Mouse (Mus musculus): ENCODE measurements around the gene Tbc1d1.
"Not testable (repeated sequence)": the region's sequence is repeated elsewhere in the genome, so short reads cannot be mapped to it uniquely, and the experiment has no call there.

The Tbc1d1 gene

DNA sequence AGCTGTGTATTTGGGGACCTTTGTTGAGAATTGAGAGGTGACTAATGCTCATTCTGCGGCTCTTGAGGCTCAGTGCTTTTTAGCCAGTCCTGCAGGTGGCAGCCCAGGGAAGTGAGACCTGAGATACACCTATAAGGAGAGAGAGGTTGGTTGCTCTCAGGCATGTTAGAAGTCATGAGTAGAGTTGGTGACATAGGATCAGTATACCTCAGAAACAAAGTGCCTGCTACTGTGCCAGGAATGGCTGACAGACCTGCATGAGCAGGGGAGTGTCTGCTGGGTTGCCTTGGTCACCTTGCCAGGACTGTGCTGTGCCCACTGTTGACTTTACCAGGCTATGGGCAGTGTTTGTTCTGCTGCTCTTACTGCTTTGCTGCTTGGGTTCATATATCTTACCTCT lies 157.4 kb downstream of the Tbc1d1 start:
- no peak for DNase-seq (ENCODE audit: low read depth, low spot score)

DNA sequence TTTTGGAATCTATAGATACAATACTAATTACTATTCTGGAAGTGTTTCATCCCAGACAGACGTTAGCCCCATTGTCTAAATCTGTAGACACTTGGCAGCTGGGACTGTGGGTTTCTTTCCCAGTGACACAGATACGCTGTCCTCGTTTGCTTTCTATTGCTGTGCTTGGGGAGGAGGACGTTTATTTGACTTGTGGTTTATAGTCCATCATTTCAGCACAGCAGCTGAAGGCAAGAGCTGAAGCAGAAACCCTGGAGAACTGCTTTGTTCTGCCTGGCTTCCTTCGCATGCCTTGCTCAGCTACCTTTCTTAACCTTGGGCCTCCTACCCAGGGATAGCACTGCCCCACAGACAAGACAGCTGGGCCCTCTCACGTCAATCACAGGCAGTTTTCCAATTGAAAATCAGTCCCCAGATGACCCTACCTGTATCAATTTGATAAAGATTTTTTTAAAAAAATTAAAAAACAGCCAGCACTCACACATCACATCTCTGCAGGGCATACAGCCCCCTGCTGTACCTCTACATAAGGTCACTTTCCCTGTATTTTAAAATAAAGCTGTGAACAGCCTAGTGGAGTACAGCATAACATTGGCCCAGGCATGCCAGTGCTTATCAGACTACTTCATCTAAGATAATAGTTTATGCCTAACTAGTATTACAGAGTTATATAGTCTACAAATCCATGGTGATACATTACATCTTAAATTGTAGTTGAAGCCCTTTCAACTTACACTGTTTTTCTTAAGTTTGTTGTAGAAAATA lies 158.4 kb downstream of the Tbc1d1 start:
- no peak for DNase-seq (ENCODE audit: low read depth, low spot score)

- no peak for DNase-seq (ENCODE audit: low read depth, low spot score)
Measured at GRCm38 (mm10) chr5:64315088-64315487, 159.0 kb downstream of the Tbc1d1 start.

DNA sequence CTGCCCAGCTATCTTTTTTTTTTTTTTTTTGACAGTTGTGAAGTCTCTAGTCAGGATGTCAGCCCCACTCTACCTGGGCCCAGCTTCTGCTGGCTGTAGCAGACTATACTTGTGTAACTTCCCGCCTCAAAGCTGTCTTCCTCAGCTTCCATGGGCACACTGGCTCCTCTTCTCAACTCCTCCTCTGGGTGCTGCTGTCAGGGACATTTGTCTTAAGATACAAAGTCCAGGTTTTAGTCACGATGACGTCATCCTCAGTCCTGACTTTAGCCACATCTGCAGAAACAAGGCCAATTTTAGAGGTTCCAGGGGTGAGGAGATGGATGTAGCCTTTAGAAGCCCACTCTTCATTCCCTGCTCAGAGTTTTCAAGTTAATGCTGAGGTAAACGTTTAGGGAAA lies 167.2 kb downstream of the Tbc1d1 start:
- DNase-seq (ENCODE audit: low read depth, low spot score) = no peak

GRCm38 (mm10) chr5:64324353-64324752 lies 168.2 kb downstream of the Tbc1d1 start:
- DNase-seq (ENCODE audit: low read depth, low spot score) = no peak

GRCm38 (mm10) chr5:64324920-64325319 lies 168.8 kb downstream of the Tbc1d1 start:
- no peak for DNase-seq (ENCODE audit: low read depth, low spot score)

- DNase-seq (ENCODE audit: low read depth, low spot score) = no peak
Measured at GRCm38 (mm10) chr5:64325741-64326355, 169.7 kb downstream of the Tbc1d1 start.

- DNase-seq (ENCODE audit: low read depth, low spot score) = no peak
Measured at GRCm38 (mm10) chr5:64326427-64327181, 170.5 kb downstream of the Tbc1d1 start.

- no peak for DNase-seq (ENCODE audit: low read depth, low spot score)
Measured at GRCm38 (mm10) chr5:64327212-64327902, 171.3 kb downstream of the Tbc1d1 start.

- peak; percentile 13 for DNase-seq (ENCODE audit: low read depth, low spot score)
Measured at GRCm38 (mm10) chr5:64336767-64337408, 180.8 kb downstream of the Tbc1d1 start.

- not testable (repeated sequence) for DNase-seq (ENCODE audit: low read depth, low spot score)
Measured at GRCm38 (mm10) chr5:64338795-64339194, 182.7 kb downstream of the Tbc1d1 start.

DNA sequence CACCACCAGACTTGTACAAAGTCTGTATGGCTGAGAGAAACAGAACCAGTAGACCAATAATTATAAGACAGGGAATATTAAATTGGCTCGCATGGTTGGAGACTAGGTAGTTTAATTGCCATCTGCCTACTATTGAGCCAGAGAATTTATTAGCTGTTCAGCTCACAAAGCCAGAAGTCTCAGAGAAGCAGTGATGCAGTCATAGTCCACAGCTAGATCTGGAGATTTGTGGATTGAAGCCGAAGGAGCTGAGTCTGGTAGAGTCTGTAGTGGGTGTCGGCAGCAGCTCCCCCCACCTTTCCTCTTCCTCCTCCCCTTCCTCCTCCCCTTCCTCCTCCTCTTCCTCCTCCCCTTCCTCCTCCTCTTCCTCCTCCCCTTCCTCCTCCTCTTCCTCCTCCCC lies 184.3 kb downstream of the Tbc1d1 start:
- DNase-seq (ENCODE audit: low read depth, low spot score) = no peak

DNA sequence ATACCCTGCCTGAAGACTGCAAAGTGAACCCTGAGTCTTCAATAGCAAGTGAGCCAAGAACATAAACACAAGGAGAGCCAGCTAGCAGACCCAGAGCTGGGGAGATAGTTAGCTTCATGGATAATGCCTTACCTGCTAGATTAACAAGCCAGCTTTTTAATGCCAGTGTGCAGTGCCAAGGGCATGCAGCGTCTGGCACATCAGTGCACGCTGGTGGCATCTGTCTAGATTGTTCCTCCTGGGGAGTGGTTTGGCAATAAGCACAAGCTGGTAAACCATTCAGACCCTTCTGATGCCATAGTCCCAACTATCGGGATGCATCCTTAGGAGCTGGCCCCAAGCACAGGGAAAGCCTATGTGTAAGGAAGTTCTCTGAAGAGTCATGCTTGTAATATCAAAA lies 185.6 kb downstream of the Tbc1d1 start:
- no peak for DNase-seq (ENCODE audit: low read depth, low spot score)

DNA sequence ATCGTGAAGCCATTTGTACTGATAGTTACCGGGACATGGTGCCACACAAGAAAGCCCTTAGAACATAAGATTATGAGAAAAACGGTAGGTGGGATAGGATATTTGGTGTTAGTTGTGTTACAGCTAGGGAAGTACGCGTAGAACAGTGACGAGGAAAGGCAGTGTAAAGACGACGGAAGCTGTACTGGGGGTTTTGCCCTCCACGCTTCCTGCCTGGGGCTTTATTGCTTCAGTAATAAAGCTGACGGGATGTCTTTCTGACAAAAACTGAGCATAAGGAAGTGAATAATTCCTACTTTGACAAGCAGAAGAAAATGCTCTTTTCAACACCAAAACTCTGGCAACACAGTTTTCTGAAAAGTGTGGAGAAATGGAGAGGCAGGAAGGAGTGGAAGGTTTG lies 186.0 kb downstream of the Tbc1d1 start:
- no peak for DNase-seq (ENCODE audit: low read depth, low spot score)

- DNase-seq (ENCODE audit: low read depth, low spot score) = no peak
Measured at GRCm38 (mm10) chr5:64343972-64344700, 188.0 kb downstream of the Tbc1d1 start.

DNA sequence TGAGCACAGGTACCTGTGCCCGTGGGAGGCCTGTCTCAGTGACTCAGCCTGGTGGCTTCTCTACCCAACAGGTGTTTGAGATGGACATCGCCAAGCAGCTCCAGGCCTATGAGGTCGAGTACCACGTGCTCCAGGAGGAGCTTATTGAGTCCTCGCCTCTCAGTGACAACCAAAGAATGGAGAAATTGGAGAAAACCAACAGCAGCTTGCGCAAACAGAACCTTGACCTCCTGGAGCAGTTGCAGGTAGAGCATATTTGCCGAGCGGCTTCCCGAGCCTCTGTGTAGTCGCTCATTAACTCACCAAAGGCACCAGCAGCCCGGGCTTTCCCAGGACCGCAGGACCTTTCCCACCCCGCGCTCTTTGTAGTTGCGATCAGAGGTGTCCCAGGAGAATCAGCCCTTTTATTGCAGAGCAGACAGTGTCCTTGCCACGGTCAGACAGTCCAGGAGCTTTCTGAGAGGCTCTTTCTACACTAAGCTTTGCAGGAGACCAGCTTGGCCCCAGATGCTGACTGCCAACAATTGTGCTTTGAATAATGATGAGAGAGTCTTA lies 189.2 kb downstream of the Tbc1d1 start:
- DNase-seq (ENCODE audit: low read depth, low spot score) = no peak

GRCm38 (mm10) chr5:64345761-64346160 lies 189.7 kb downstream of the Tbc1d1 start:
- DNase-seq (ENCODE audit: low read depth, low spot score) = no peak

- DNase-seq (ENCODE audit: low read depth, low spot score) = no peak
Measured at GRCm38 (mm10) chr5:64346343-64346885, 190.3 kb downstream of the Tbc1d1 start.

GRCm38 (mm10) chr5:64348166-64348565 lies 192.1 kb downstream of the Tbc1d1 start:
- DNase-seq (ENCODE audit: low read depth, low spot score) = no peak

- DNase-seq (ENCODE audit: low read depth, low spot score) = no peak
Measured at GRCm38 (mm10) chr5:64348780-64349179, 192.7 kb downstream of the Tbc1d1 start.

Data from retina, postnatal 7 days (tissue).